Mouse (Mus musculus) embryonic fibroblast, embryonic 13.5 days (primary cell): ENCODE data around the gene Gad2.

Experiments
- CTCF ChIP-seq: IDR thresholded peaks from 2 replicates; pipeline ENCODE4 v1.5.1; 2011; ENCODE audit warnings: mild to moderate bottlenecking, control low read depth, low read length, moderate library complexity, borderline replicate concordance; ENCODE audit not compliant: insufficient read depth
- POLR2A ChIP-seq: IDR thresholded peaks from 2 replicates; pipeline ENCODE4 v1.6.1; 2011; ENCODE audit warnings: low read depth, mild to moderate bottlenecking, control low read depth, low read length, moderate library complexity

- no peak for TF ChIP-seq CTCF
- no peak for TF ChIP-seq POLR2A
Measured at GRCm38 (mm10) chr2:22620978-22621827, 802 bp upstream of the Gad2 start.
